Mouse (Mus musculus): ENCODE measurements around the gene Irf1. TPM values are rescaled to one million over a fixed set of nuclear protein-coding genes. Genes with fewer than 3 reads are reported as not detected.

Irf1 gene
- polyA plus RNA-seq (2015; fragmentation: Nextera tagmentation; extraction: Ambion mirVana), result 8.6 and 10.0 TPM in 2 replicates

GRCm38 (mm10) chr11:53769760-53770124, at the start of gene Irf1:
TSS of gene Irf1 (plus strand) at chr11:53770014.
- peak; percentile 70 for ATAC-seq (ENCODE audit: extremely low read depth, insufficient number of reproducible peaks, low FRiP score, low TSS enrichment)
- under 1% methylated on average over 34 of the region's 40 CpGs for WGBS
- H3K4me3 ChIP-seq, result peak within 1 kb of the TSS; percentile 84
- H3K27me3 ChIP-seq (replicated peaks), result peaks cover 10% of the 10 kb centered on the region; the same call in 1 of the 2 replicates
- H3K36me3 ChIP-seq, result peaks cover 17% of the 10 kb centered on the region
- peaks cover 20% of the 10 kb centered on the region for H3K4me1 ChIP-seq
- H3K9ac ChIP-seq, result peak within 1 kb of the TSS; percentile 90
- no peaks in the 10 kb centered on the region for H3K9me3 ChIP-seq
- peak within 1 kb of the TSS; percentile 88 for H3K4me2 ChIP-seq
- H3K27ac ChIP-seq (replicated peaks), result peak within 1 kb of the TSS; percentile 80

DNA sequence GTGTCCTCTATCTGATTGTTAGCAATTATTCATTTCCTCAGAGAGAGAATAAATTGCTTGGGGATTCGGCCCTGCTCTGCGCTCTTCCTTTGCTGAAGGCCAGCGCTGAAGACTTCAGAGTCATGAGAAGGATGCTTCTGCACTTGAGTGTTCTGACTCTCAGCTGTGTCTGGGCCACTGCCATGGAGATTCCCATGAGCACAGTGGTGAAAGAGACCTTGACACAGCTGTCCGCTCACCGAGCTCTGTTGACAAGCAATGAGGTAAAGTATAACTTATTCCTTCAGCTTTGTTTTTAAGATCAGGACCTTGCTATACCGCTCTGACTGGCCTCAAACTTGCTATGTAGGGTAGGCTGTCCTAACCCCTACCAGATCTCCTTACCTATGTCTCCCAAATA, 49.1 kb upstream of the Irf1 start, which contains the start of gene Il5:
Gene Il5 (plus strand): TSS at position 80 of the 400 bp plus-strand sequence.
- no peaks in the 10 kb centered on the region for H3K36me3 ChIP-seq
- H3K4me3 ChIP-seq, result no peak within 1 kb of the TSS
- WGBS, result 76% methylated on average over 6 of the region's 6 CpGs
- H3K4me1 ChIP-seq, result no peaks in the 10 kb centered on the region
- H3K9me3 ChIP-seq, result no peaks in the 10 kb centered on the region
- H3K27me3 ChIP-seq (replicated peaks), result no peaks in the 10 kb centered on the region; the same call in 1 of the 2 replicates
- H3K9ac ChIP-seq, result no peak within 1 kb of the TSS
- no peak within 1 kb of the TSS for H3K4me2 ChIP-seq
- ATAC-seq (ENCODE audit: extremely low read depth, insufficient number of reproducible peaks, low FRiP score, low TSS enrichment), result no peak
- H3K27ac ChIP-seq (replicated peaks), result no peak within 1 kb of the TSS

DNA sequence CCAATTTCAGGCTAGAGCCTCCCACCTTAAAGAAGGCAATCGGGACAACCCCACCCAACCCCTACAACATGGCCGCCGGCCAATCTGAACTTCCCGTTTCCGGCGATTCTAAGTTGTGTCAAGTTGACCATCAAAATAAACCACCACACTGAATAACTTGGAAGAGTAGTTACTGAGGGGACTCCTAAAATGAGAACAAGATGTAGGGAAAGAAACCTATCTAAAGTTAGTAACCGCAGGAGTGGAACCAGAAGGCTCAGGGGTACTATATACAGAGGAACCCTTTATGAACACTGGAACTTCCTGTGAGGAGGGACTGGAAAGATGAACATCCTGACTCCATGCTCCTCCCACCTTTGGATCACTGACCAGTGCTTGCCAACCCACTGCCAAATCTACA, 38.4 kb upstream of the Irf1 start:
- no peak overlapping the region for H3K4me2 ChIP-seq
- H3K27ac ChIP-seq (replicated peaks), result no peak overlapping the region
- no peaks in the 10 kb centered on the region for H3K36me3 ChIP-seq
- no peaks in the 10 kb centered on the region for H3K4me1 ChIP-seq
- H3K9ac ChIP-seq, result no peak overlapping the region
- no peaks in the 10 kb centered on the region for H3K9me3 ChIP-seq
- H3K4me3 ChIP-seq, result no peak overlapping the region
- no peak for ATAC-seq (ENCODE audit: extremely low read depth, insufficient number of reproducible peaks, low FRiP score, low TSS enrichment)
- 87% methylated on average over 7 of the region's 7 CpGs for WGBS
- H3K27me3 ChIP-seq (replicated peaks), result no peaks in the 10 kb centered on the region

DNA sequence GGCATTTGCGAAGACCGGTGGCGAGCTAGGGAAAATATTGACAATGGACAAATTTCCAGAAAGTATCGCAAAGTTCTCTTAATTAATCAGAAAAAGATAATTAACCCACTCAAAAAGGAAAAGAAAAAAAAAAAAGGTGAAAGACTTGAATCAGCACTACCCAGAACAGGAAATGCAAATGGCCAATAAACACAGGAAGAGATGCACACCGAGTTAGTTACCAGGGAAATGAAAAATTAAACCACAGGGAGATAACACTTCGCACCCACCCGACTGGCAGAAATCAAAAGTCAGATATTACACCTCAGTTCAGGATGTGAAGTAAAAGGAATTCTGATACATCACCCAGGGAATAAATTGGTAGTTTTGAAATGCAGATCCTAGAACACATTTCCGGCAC, 37.6 kb upstream of the Irf1 start:
- Histone ChIP-seq H3K36me3 (no peaks in the 10 kb centered on the region), H3K4me3 (no peak overlapping the region), H3K9ac (no peak overlapping the region), H3K4me1 (no peaks in the 10 kb centered on the region), H3K27ac (replicated peaks) (no peak overlapping the region), H3K27me3 (replicated peaks) (no peaks in the 10 kb centered on the region), H3K9me3 (no peaks in the 10 kb centered on the region), H3K4me2 (no peak overlapping the region)
- ATAC-seq (ENCODE audit: extremely low read depth, insufficient number of reproducible peaks, low FRiP score, low TSS enrichment), result no peak
- WGBS, result 77% methylated on average over 8 of the region's 8 CpGs

GRCm38 (mm10) chr11:53733824-53734223, 36.0 kb upstream of the Irf1 start:
- Histone ChIP-seq H3K9ac (no peak overlapping the region), H3K4me2 (no peak overlapping the region), H3K27ac (replicated peaks) (no peak overlapping the region), H3K4me3 (no peak overlapping the region), H3K27me3 (replicated peaks) (no peaks in the 10 kb centered on the region), H3K4me1 (no peaks in the 10 kb centered on the region), H3K9me3 (no peaks in the 10 kb centered on the region), H3K36me3 (no peaks in the 10 kb centered on the region)
- ATAC-seq (ENCODE audit: extremely low read depth, insufficient number of reproducible peaks, low FRiP score, low TSS enrichment), result no peak
- 79% methylated on average over 7 of the region's 7 CpGs for WGBS

- Histone ChIP-seq H3K27ac (replicated peaks) (no peak overlapping the region), H3K9ac (no peak overlapping the region), H3K27me3 (replicated peaks) (no peaks in the 10 kb centered on the region), H3K4me3 (no peak overlapping the region), H3K4me2 (no peak overlapping the region), H3K9me3 (no peaks in the 10 kb centered on the region), H3K36me3 (no peaks in the 10 kb centered on the region), H3K4me1 (no peaks in the 10 kb centered on the region)
- no peak for ATAC-seq (ENCODE audit: extremely low read depth, insufficient number of reproducible peaks, low FRiP score, low TSS enrichment)
- WGBS, result 76% methylated on average over 2 of the region's 2 CpGs
Observed at GRCm38 (mm10) chr11:53734431-53734830, 35.4 kb upstream of the Irf1 start.

DNA sequence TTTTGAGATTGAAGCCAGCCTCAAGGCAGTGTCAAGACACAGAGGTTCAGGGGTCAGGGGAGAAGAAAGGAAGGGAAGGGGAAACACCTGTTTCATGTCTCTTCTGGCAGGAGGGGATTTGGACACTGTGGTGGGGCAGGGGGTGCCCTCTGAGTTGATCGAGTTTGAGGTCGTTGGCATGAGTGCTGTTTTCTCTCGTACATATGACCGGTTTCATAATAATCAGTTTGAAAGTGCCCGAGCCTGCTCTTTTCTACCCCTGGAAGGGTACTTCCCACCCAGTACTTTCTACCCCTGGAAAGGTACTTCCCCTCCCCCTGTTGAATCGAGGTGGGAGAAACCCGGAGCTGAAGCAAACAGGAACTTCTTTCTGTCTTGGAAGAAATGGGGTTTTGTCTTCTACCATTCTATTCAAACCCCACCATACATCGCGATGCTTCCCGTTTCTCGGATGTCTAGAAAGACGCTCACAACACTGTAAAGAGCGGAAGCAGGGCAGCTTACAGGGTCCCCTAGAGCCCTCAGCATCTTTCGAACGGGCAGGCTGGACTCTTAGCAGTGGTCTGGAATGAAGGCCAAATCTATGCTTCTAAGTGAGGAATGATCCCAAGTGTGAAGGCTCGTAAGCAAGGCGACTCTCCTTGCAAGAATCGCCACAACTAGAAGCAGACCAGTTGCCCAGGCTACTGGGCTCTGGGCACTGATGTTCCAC, 34.7 kb upstream of the Irf1 start:
- H3K9ac ChIP-seq, result no peak overlapping the region
- H3K27ac ChIP-seq (replicated peaks), result no peak overlapping the region
- H3K4me1 ChIP-seq, result no peaks in the 10 kb centered on the region
- no peak overlapping the region for H3K4me3 ChIP-seq
- H3K36me3 ChIP-seq, result no peaks in the 10 kb centered on the region
- no peak overlapping the region for H3K4me2 ChIP-seq
- no peaks in the 10 kb centered on the region for H3K9me3 ChIP-seq
- 62% methylated on average over 18 of the region's 18 CpGs for WGBS
- no peak for ATAC-seq (ENCODE audit: extremely low read depth, insufficient number of reproducible peaks, low FRiP score, low TSS enrichment)
- H3K27me3 ChIP-seq (replicated peaks), result no peaks in the 10 kb centered on the region

DNA sequence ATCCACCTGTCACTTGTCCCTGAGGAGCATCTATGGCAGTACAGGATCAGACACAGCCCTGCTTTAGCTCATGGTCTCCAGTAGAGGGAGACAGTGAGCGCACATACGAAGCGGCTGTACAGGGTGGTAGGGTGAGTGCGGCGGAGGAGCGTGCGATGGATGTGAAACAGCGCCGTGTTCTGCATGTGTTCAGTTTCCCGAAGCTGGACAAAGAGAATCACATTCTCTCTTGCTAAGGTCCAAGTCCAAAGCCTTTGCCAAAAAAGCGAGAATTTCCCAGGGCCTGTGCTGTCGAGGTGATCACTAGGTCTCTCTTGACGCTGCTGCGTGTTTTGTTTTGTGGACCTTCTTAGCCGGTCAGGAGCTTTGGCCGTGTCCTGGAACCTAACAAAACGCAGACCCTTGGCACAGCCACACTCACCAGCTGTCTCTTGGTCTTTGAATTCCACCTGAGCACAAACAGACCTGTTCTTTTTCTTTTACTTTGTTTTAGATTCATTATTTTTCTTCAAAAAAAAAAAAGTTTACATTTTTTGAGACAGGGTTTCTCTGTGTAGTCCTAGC, 34.0 kb upstream of the Irf1 start:
- Histone ChIP-seq H3K4me3 (peak overlapping the region; percentile 33), H3K9ac (peak overlapping the region; percentile 61; the same call in 1 of the 2 replicates), H3K4me2 (peak overlapping the region; percentile 65), H3K27ac (replicated peaks) (no peak overlapping the region), H3K36me3 (no peaks in the 10 kb centered on the region), H3K9me3 (no peaks in the 10 kb centered on the region), H3K4me1 (no peaks in the 10 kb centered on the region), H3K27me3 (replicated peaks) (no peaks in the 10 kb centered on the region)
- no peak for ATAC-seq (ENCODE audit: extremely low read depth, insufficient number of reproducible peaks, low FRiP score, low TSS enrichment)
- 26% methylated on average over 17 of the region's 17 CpGs for WGBS

- H3K9me3 ChIP-seq, result no peaks in the 10 kb centered on the region
- no peaks in the 10 kb centered on the region for H3K4me1 ChIP-seq
- ATAC-seq (ENCODE audit: extremely low read depth, insufficient number of reproducible peaks, low FRiP score, low TSS enrichment), result peak; percentile 46
- H3K27ac ChIP-seq (replicated peaks), result no peak overlapping the region
- no peak overlapping the region for H3K4me2 ChIP-seq
- no peak overlapping the region for H3K9ac ChIP-seq
- no peak overlapping the region for H3K4me3 ChIP-seq
- H3K36me3 ChIP-seq, result no peaks in the 10 kb centered on the region
- 47% methylated on average over 14 of the region's 14 CpGs for WGBS
- no peaks in the 10 kb centered on the region for H3K27me3 ChIP-seq (replicated peaks)
Observed at GRCm38 (mm10) chr11:53736771-53737572, 32.8 kb upstream of the Irf1 start.

DNA sequence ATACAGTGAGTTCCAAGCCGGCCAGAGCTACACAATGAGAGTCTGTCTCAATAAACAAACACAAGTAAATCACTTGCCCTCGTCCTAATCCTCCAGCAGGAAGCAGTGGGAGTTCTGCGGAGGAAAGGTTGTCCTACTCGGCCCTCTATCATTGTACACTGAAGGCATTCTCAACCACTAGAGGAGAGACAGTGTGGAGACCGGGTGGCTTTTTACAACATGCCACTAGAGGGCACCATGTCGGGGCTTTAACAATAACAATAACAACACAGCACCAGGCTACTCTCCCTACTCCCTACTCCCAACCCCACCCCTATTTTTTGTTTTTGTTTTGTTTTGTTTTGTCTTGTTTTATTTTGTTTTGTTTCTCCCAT, 32.3 kb upstream of the Irf1 start:
- Histone ChIP-seq H3K27ac (replicated peaks) (no peak overlapping the region), H3K4me1 (0 out of 2 replicates have a peak, but pooled peaks cover 4% of the 10 kb centered on the region), H3K4me2 (no peak overlapping the region), H3K36me3 (no peaks in the 10 kb centered on the region), H3K9me3 (no peaks in the 10 kb centered on the region), H3K27me3 (replicated peaks) (no peaks in the 10 kb centered on the region), H3K4me3 (no peak overlapping the region), H3K9ac (no peak overlapping the region)
- ATAC-seq (ENCODE audit: extremely low read depth, insufficient number of reproducible peaks, low FRiP score, low TSS enrichment), result no peak
- WGBS, result 34% methylated on average over 6 of the region's 6 CpGs

DNA sequence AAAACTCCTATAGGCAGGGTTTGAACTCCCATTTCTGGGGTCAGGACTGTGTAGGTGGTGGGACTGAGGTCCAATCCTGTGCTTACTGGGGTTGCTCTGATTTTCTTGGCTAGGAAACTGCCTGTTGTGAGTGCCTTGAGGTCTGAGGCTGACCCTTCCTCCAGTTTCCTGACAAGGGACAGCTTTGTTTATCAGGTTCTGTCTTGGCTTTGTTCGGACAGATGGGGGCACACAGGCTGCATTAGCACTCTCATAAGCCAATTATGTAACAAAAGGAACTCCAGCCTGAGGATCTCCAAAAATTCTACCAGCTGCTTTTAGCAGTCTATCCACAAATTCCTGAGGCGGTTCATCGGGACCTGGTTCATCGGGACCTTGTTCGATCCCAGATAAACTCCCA, 27.5 kb upstream of the Irf1 start:
- Histone ChIP-seq H3K27ac (replicated peaks) (no peak overlapping the region), H3K36me3 (no peaks in the 10 kb centered on the region), H3K9ac (no peak overlapping the region; the same call in 1 of the 2 replicates), H3K27me3 (replicated peaks) (no peaks in the 10 kb centered on the region), H3K4me2 (no peak overlapping the region), H3K4me1 (0 out of 2 replicates have a peak, but pooled peaks cover 5% of the 10 kb centered on the region), H3K9me3 (no peaks in the 10 kb centered on the region), H3K4me3 (no peak overlapping the region)
- 13% methylated on average over 5 of the region's 5 CpGs for WGBS
- no peak for ATAC-seq (ENCODE audit: extremely low read depth, insufficient number of reproducible peaks, low FRiP score, low TSS enrichment)
